Mouse (Mus musculus): ENCODE results near the gene Cyp4x1.

DNA sequence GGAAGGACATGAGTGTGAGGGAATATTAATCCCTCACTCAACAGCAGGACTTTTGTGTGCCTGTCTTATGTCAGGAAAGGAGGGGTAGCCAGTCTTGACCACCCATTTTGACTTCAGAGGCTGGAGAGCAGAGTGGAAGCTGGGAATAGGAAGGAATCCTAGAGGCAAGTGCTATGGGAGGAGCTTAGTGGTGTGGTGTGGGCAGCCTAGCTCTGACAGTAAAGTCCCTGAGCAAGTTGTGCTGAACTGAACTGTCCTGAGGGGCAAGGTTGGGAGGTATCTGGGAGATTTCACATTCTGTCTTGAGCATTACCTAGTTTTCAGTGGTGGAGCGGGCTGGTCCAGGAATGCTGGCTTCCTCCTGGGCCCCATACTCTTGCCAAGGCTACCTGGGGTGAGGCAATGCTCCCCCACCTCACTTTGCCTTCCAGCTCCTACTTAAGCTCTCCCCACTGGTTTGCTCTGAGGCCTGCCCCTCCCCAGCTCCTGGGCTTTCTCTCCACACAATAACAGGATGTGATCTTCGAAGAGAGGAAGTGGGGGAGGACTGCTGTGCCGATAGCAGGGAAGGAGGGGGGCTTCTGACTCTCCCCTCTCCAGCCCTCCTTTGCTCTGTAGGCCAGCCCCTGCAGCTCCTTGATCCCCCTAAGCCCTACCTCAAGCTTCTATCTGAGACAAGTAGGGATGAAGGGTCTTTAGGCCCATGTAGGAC, 58.7 kb downstream of the Cyp4x1 start:
- TF ChIP-seq CTCF (IDR thresholded peaks at IDR 0.05; ENCODE audit: borderline replicate concordance, insufficient read depth, low read depth, low read length): no peak
- no peak for TF ChIP-seq POLR2A (IDR thresholded peaks at IDR 0.05; ENCODE audit: borderline replicate concordance, insufficient read depth, low read length)
